Mouse (Mus musculus) kidney, adult 2 months (tissue): ENCODE measurements around the gene 1700019N19Rik.

Experiments used
- CTCF ChIP-seq: fragments of 200-500 bp; conservative IDR thresholded peaks from 2 replicates; pipeline ENCODE4 v1.5.1; 2011; ENCODE audit warnings: low read depth, mild to moderate bottlenecking, control low read depth, low read length, moderate library complexity, mixed read lengths; ENCODE audit not compliant: insufficient read depth, insufficient read length
- POLR2A ChIP-seq: fragments of 200-500 bp; IDR thresholded peaks from one replicate; pipeline ENCODE4 v1.6.1; 2011; ENCODE audit warnings: low read depth, low read length, control low read depth

- TF ChIP-seq CTCF (no peak), POLR2A (no peak)
These were observed 51.5 kb downstream of the 1700019N19Rik start for GRCm38 (mm10) chr19:58742711-58743110.
